Mouse (Mus musculus): ENCODE measurements around the gene Rbbp6. TPM values are rescaled to one million over a fixed set of nuclear protein-coding genes. Genes with fewer than 3 reads are reported as not detected.
A peak's percentile ranks its signal among the peaks of the same experiment; 100 is the strongest.

Rbbp6 gene
- polyA plus RNA-seq (2016; fragmentation: Nextera tagmentation; extraction: Ambion mirVana) = 23.5 and 24.3 TPM in 2 replicates

DNA sequence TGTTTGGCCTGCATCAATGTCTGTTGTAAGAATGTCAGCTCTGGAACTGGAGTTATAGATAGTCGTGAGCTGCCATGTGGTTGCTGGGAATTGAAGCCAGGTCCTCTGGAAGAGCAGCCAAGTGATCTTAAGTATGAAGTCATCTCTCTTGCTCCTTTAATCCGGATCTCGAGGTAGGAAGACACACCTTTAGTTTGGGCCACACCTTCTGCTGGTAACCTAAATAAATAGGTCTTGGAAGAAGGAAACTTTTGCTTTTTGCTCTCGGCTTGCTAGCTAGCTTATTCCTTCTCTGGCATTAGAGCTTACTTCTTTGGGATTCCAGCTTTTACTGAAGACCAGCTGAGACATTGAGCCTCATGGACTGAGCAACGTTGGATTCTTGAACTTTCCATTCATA, at the start of gene Rbbp6:
TSS of gene Rbbp6 (plus strand) at position 301 of the 400 bp plus-strand sequence.
- no peaks in the 10 kb centered on the region for H3K27me3 ChIP-seq (replicated peaks)
- no peak within 1 kb of the TSS for H3K9ac ChIP-seq
- no peaks in the 10 kb centered on the region for H3K36me3 ChIP-seq
- 75% methylated on average over 5 of the region's 5 CpGs for WGBS
- no peak for ATAC-seq (ENCODE audit: insufficient number of reproducible peaks, low FRiP score)
- no peaks in the 10 kb centered on the region for H3K9me3 ChIP-seq (replicated peaks)
- no peak within 1 kb of the TSS for H3K27ac ChIP-seq (ENCODE audit: poor library complexity, severe bottlenecking)
- H3K4me3 ChIP-seq = no peak within 1 kb of the TSS
- no peaks in the 10 kb centered on the region for H3K4me1 ChIP-seq (replicated peaks)
- no peak within 1 kb of the TSS for H3K4me2 ChIP-seq

DNA sequence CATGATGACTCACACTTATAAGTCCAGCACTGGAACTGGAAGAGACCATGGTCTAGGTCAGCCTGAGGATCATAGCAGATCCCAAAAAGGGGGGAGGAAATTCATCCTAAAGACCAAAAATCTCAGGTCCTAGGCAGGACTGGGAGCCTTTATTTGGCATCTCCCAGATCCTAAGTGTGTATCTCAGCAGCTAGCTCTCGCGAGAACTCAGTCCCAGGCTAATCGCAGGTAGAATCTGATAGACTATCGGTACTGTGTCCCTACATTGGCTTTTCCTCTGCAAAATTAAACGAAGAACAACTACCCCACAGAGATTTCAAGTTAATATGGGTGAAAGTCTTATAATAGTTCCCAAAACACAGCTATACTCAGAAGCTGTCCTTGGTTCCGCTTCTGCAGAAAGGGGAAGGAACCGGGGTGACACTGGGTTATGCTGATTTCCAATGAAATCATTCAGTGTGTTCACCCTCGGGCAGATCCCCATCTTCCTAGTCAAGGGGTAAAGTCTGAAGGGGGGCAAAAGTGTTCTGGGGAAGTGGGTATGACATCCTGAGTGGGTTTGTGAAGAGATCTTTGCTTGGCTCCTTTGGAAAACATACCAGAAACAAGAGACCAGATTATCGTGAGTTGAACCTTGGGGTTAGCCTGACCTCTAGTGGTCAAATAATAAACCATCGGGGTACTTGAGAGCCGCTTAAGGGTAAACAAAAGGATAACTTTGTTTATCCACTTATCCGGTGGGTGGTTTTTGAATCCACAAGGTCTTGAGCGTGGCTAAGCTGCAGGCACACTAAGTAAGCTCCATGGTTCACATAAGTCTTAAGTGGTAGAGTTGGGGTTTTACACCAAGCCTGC, 45.5 kb upstream of the Rbbp6 start:
- 40% methylated on average over 13 of the region's 13 CpGs for WGBS
- Histone ChIP-seq H3K9ac (no peak overlapping the region), H3K4me3 (no peak overlapping the region), H3K4me2 (no peak overlapping the region), H3K9me3 (replicated peaks) (no peaks in the 10 kb centered on the region), H3K27me3 (replicated peaks) (no peaks in the 10 kb centered on the region), H3K27ac (ENCODE audit: poor library complexity, severe bottlenecking) (no peak overlapping the region), H3K4me1 (replicated peaks) (peaks cover 16% of the 10 kb centered on the region; the same call in 1 of the 2 replicates), H3K36me3 (no peaks in the 10 kb centered on the region)
- ATAC-seq (ENCODE audit: insufficient number of reproducible peaks, low FRiP score) = 0 out of 2 replicates have a peak, but pooled peaks have one; percentile 15

DNA sequence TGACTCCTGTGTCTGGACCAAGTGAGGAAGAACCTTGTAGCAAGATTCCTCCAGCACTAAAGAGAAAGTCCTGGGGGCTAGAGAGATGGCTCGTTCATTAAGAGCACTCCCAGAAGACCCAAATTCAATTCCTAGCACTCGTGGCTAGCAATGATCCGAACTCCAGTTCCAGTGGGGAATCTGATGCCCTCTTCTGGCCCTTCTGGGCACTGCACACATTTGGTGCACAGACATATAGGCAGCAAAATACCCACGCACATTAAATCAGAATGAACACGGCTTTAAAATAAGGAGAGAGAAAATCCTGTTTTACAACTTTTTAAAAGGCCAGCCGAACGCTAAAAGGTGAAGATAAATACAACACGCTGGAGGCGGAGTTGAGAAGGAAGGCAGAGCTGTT, 43.9 kb upstream of the Rbbp6 start:
- Histone ChIP-seq H3K4me3 (no peak overlapping the region), H3K4me2 (no peak overlapping the region), H3K4me1 (replicated peaks) (peaks cover 18% of the 10 kb centered on the region; the same call in 1 of the 2 replicates), H3K9me3 (replicated peaks) (no peaks in the 10 kb centered on the region), H3K36me3 (no peaks in the 10 kb centered on the region), H3K27me3 (replicated peaks) (no peaks in the 10 kb centered on the region), H3K9ac (no peak overlapping the region), H3K27ac (ENCODE audit: poor library complexity, severe bottlenecking) (no peak overlapping the region)
- no peak for ATAC-seq (ENCODE audit: insufficient number of reproducible peaks, low FRiP score)
- 81% methylated on average over 9 of the region's 9 CpGs for WGBS

GRCm38 (mm10) chr7:122924256-122924655, 41.2 kb upstream of the Rbbp6 start:
- H3K4me3 ChIP-seq = no peak overlapping the region
- no peak for ATAC-seq (ENCODE audit: insufficient number of reproducible peaks, low FRiP score)
- no peaks in the 10 kb centered on the region for H3K27me3 ChIP-seq (replicated peaks)
- peaks cover 18% of the 10 kb centered on the region; the same call in 1 of the 2 replicates for H3K4me1 ChIP-seq (replicated peaks)
- no peak overlapping the region for H3K27ac ChIP-seq (ENCODE audit: poor library complexity, severe bottlenecking)
- WGBS = 60% methylated on average over 3 of the region's 3 CpGs
- no peak overlapping the region for H3K4me2 ChIP-seq
- no peaks in the 10 kb centered on the region for H3K36me3 ChIP-seq
- H3K9ac ChIP-seq = no peak overlapping the region
- no peaks in the 10 kb centered on the region for H3K9me3 ChIP-seq (replicated peaks)

DNA sequence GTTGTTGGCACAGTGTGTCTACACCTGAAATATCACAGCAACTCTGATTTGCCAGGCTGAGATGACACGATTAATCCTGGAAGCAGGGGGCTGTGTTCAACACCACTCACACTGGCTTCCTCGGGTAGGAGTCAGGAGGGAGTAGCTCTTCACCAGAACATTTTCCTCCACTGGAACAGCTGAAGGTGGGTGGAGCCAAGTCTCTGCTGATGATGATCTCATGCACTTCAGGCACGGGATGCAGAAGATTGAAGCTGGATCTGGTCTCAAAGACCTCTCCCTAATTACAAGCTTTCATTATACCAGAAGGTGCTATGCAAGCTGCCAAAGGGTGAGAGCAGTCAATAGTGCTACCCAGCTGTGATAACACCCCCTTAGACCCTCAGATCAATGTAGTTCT, 35.0 kb upstream of the Rbbp6 start:
- Histone ChIP-seq H3K4me2 (no peak overlapping the region), H3K9me3 (replicated peaks) (0 out of 2 replicates have a peak, but pooled peaks cover 3% of the 10 kb centered on the region), H3K4me3 (no peak overlapping the region), H3K27ac (ENCODE audit: poor library complexity, severe bottlenecking) (no peak overlapping the region), H3K9ac (no peak overlapping the region), H3K4me1 (replicated peaks) (peaks cover 15% of the 10 kb centered on the region), H3K27me3 (replicated peaks) (no peaks in the 10 kb centered on the region), H3K36me3 (no peaks in the 10 kb centered on the region)
- 14% methylated on average over 3 of the region's 3 CpGs for WGBS
- no peak for ATAC-seq (ENCODE audit: insufficient number of reproducible peaks, low FRiP score)

DNA sequence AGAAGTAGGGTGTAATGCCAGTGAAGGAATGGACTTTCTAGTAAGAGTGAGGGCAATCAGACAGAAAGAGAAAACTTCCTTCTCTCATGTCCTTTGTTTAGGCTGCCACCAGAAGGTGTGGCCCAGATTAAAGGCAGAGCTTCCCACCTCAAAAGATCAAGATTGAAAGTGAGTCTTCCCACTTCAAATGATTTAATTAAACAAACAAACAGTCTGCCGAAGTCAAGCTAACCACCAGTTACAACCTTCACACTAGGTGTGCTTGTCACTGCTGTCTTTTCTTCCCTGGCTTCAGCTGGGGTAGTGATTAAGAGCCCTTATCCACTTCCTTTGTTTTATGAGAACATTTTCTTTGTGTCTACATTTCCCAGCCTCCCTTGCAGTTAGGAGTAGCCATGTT, 33.3 kb upstream of the Rbbp6 start:
- Histone ChIP-seq H3K36me3 (no peaks in the 10 kb centered on the region), H3K27me3 (replicated peaks) (no peaks in the 10 kb centered on the region), H3K9me3 (replicated peaks) (0 out of 2 replicates have a peak, but pooled peaks cover 4% of the 10 kb centered on the region), H3K4me3 (no peak overlapping the region), H3K4me2 (no peak overlapping the region), H3K27ac (ENCODE audit: poor library complexity, severe bottlenecking) (peak overlapping the region; percentile 24; the same call in 1 of the 2 replicates), H3K9ac (no peak overlapping the region), H3K4me1 (replicated peaks) (peaks cover 15% of the 10 kb centered on the region)
- 20% methylated on average over 1 of the region's 1 CpGs for WGBS
- ATAC-seq (ENCODE audit: insufficient number of reproducible peaks, low FRiP score) = no peak

GRCm38 (mm10) chr7:122936626-122937025, 28.9 kb upstream of the Rbbp6 start:
- Histone ChIP-seq H3K4me1 (replicated peaks) (peaks cover 7% of the 10 kb centered on the region; the same call in 1 of the 2 replicates), H3K36me3 (no peaks in the 10 kb centered on the region), H3K27me3 (replicated peaks) (no peaks in the 10 kb centered on the region), H3K4me2 (no peak overlapping the region), H3K4me3 (no peak overlapping the region), H3K9ac (no peak overlapping the region), H3K9me3 (replicated peaks) (0 out of 2 replicates have a peak, but pooled peaks cover 4% of the 10 kb centered on the region), H3K27ac (ENCODE audit: poor library complexity, severe bottlenecking) (no peak overlapping the region)
- no peak for ATAC-seq (ENCODE audit: insufficient number of reproducible peaks, low FRiP score)

DNA sequence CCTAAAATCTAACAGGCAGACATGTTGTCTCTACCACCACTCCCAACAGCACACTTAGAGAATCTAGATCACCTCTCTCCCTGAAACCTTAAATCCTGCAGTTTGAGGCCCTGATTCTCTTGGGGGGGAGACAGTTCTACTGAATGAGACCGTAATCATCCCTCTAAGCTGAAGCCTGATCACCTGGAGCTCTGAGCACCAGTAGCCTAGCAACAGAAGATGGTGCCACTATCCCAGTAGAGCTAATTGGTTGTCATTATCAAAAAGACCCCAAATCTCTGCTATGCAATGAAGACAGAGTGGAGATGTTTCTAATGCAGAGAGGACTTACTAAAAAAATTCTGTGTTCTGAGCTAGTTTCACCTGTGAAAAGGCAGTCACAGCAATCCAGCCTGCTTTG, 27.3 kb upstream of the Rbbp6 start:
- Histone ChIP-seq H3K36me3 (no peaks in the 10 kb centered on the region), H3K4me3 (no peak overlapping the region), H3K4me2 (no peak overlapping the region), H3K27me3 (replicated peaks) (no peaks in the 10 kb centered on the region), H3K9ac (no peak overlapping the region), H3K9me3 (replicated peaks) (0 out of 2 replicates have a peak, but pooled peaks cover 4% of the 10 kb centered on the region), H3K27ac (ENCODE audit: poor library complexity, severe bottlenecking) (no peak overlapping the region), H3K4me1 (replicated peaks) (no peaks in the 10 kb centered on the region; the same call in 1 of the 2 replicates)
- 78% methylated on average over 1 of the region's 1 CpGs for WGBS
- ATAC-seq (ENCODE audit: insufficient number of reproducible peaks, low FRiP score) = no peak

- H3K27me3 ChIP-seq (replicated peaks) = no peaks in the 10 kb centered on the region
- H3K4me1 ChIP-seq (replicated peaks) = no peaks in the 10 kb centered on the region; the same call in 1 of the 2 replicates
- H3K4me3 ChIP-seq = no peak overlapping the region
- 66% methylated on average over 3 of the region's 3 CpGs for WGBS
- H3K36me3 ChIP-seq = no peaks in the 10 kb centered on the region
- H3K27ac ChIP-seq (ENCODE audit: poor library complexity, severe bottlenecking) = no peak overlapping the region
- ATAC-seq (ENCODE audit: insufficient number of reproducible peaks, low FRiP score) = no peak
- no peak overlapping the region for H3K4me2 ChIP-seq
- H3K9me3 ChIP-seq (replicated peaks) = 0 out of 2 replicates have a peak, but pooled peaks cover 12% of the 10 kb centered on the region
- no peak overlapping the region for H3K9ac ChIP-seq
These were observed 26.3 kb upstream of the Rbbp6 start for GRCm38 (mm10) chr7:122939181-122939580.

DNA sequence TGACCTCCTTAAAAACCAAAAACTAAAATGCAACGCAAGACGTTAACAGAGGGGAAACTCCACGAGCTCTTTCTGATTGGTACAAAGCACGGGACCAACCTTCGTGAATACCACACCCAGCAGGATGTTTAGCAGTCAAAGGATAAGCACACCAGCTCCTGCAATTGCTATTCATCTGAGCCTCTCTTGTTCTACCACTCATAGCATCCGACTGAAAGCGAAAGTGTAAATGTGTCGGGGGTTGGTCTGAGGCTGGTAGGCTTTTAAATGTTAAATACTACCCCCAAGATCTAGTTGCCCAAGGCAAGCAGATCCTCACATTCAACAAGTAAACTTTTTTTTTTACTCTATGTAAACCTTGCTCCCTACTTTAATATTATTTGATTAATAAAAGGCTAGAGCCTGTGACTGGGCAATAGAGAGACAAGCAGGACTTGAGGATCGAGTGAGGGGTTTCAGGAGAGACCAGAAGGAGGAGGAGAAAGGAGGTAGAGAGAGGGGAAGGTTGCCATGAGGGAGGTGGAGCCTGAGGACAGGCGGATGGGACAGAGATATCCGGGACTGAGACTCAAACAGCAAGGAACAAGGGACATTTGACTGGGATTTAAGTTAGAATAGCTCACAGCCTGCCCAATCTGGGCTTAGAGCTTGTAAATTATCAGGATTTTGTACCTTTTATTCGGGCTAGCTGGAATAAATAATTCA, 25.0 kb upstream of the Rbbp6 start:
- no peak overlapping the region for H3K27ac ChIP-seq (ENCODE audit: poor library complexity, severe bottlenecking)
- H3K9me3 ChIP-seq (replicated peaks) = 0 out of 2 replicates have a peak, but pooled peaks cover 10% of the 10 kb centered on the region
- peak overlapping the region; percentile 63 for H3K4me2 ChIP-seq
- H3K27me3 ChIP-seq (replicated peaks) = no peaks in the 10 kb centered on the region
- 10% methylated on average over 12 of the region's 12 CpGs for WGBS
- no peaks in the 10 kb centered on the region; the same call in 1 of the 2 replicates for H3K4me1 ChIP-seq (replicated peaks)
- no peak for ATAC-seq (ENCODE audit: insufficient number of reproducible peaks, low FRiP score)
- H3K36me3 ChIP-seq = no peaks in the 10 kb centered on the region
- H3K4me3 ChIP-seq = peak overlapping the region; percentile 34
- H3K9ac ChIP-seq = peak overlapping the region; percentile 33; the same call in 1 of the 2 replicates

GRCm38 (mm10) chr7:122942111-122942510, 23.4 kb upstream of the Rbbp6 start:
- Histone ChIP-seq H3K4me3 (no peak overlapping the region), H3K9ac (no peak overlapping the region), H3K27me3 (replicated peaks) (no peaks in the 10 kb centered on the region), H3K27ac (ENCODE audit: poor library complexity, severe bottlenecking) (no peak overlapping the region), H3K4me1 (replicated peaks) (no peaks in the 10 kb centered on the region; the same call in 1 of the 2 replicates), H3K36me3 (no peaks in the 10 kb centered on the region), H3K4me2 (no peak overlapping the region), H3K9me3 (replicated peaks) (0 out of 2 replicates have a peak, but pooled peaks cover 9% of the 10 kb centered on the region)
- no peak for ATAC-seq (ENCODE audit: insufficient number of reproducible peaks, low FRiP score)
- WGBS = 84% methylated on average over 8 of the region's 8 CpGs
